Mouse (Mus musculus) layer of hippocampus, postnatal 14 days (tissue): ENCODE results near the gene Cym. TPM values are rescaled to one million over a fixed set of nuclear protein-coding genes. Genes with fewer than 3 reads are reported as not detected.

ENCODE experiments used
- DNase-seq, 2 experiments: peaks; one replicate each; pipeline ENCODE4 v3.0.0; 2021 to 2022; ENCODE audit warnings: low spot score in 2 of 2, mixed read lengths in 1 of 2
- total RNA-seq, 2 experiments: library from RNA; stranded (reverse); gene quantifications; 2 replicates each; pipeline ENCODE4 v1.2.3; 2021

Cym gene
- total RNA-seq, 2 experiments from 2014 or later, result not detected

DNA sequence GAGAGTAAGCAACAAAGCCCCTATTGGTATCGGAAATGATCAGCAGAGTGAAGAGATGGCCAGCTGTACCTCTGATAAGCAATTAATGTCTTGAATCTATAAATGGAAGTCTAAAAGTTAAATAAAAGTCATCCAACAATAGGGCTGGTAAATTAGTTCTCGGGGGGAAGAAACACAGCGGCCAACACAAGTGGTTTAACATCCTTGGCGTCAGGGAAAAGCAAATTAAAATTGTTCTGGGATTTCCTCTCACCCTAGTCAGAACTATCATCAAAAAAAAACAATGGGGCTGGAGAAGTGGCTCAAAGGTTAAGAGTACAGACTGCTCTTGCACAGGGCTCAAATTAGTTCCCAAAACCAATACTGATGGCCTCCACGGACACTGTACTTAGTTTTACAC, 4.3 kb upstream of the Cym start:
- no peak for DNase-seq

DNA sequence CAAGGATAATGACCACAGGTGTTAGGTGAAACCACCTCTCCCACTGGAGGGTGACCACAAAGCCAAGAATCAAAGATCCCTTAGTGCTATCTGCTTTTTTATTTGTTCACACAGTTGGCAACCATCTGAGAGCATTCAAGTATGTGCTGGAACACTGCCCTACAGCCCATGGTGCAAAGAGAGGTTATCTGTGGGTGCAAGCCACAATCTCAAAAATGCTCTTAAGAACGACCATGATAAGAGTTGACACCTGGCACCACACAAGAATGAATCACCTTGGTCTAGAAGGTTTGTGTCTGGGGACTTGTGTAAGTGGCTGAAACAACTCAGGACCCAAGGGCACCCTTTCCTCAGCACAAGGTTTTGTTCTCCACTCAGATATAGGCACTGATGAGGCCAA, 1.7 kb upstream of the Cym start:
- no peak for DNase-seq

DNA sequence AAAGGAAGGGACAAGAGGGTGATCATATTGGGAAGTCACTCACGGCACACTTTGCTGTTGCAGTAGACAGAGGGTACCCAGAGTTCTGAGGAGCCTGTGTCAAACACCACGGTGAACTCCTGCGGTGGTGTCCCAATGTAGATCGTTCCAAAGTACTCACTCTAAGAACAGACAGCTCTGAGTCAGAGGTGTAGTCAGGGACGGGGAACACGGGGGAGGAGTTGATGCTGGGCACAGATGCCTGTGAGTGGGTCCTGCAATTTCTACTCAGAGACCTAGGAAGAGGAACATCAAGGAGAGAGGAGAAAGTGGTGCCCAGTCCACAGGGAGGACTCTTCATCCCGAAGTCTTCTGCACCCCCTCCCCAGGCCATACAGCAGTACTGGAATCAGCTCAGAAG, 3.0 kb downstream of the Cym start:
- DNase-seq, result no peak

DNA sequence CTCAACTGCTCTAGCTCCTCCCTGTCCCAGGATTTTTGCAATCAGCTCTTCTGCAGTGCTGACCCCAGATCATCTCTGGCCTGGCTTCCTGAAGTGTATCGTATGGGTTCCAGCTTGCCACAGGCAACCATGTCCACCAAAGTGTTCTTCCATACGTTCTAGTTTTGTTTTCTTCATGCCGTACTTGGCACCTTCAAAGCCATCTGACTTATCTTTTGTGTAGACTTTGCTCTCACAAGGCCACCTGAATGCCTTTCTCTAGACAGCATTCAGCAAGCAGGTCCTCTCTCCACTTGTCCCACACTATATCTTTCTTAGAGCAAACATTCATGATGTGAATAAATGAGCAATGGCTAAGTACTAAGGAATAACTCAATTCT, 4.4 kb downstream of the Cym start:
- DNase-seq, result no peak

DNA sequence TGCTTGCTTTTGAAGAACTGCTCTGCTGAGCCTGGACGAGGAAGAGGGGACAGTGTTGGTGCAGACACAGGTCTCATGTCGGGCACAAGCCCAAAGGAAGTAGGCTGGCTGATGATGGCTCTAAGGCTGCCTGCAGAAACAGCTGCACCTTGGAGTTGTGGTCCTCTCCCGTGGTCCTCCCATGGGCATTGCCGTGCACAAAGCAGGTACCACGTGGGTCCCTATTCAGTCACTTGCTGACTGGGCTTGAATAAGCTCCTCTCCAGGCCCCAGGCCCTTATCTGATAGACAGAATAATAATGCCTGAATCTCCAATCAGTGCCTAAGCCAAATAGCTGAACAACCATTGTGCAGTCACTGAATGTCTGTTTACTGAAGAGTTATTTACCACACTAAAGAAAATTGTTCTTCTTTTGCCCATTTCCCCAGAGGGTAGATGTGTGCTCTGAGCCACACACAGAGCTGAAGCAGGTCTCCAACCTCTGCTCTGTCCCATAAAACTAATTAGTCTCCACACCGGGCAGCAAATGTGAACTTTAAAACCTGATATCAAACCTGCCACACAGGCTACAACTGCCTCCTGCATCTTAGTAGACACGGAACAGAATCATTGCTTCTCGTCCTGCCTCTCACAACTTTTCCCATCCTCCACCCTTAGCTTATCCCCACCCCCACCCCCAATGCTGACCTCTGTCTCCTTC, 5.0 kb downstream of the Cym start:
- DNase-seq, result no peak

DNA sequence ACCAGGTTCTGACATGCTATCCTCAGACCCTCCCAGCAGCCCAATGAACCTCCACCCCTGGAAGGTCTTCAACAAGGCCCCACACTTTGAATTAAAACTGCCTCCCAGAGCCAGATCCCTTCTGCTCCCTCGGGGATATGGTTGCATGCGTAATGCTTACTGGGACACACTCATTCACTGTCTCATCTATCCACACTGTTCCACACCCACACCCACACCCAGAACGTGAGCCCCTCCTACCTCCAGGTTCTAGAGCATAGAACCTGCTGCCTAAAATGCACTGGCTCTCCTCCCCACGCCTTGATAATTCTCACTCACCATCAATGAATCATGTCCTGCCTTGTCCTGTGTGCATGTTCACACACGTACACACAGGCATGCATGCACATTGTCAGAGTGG, 6.9 kb downstream of the Cym start:
- no peak for DNase-seq

DNA sequence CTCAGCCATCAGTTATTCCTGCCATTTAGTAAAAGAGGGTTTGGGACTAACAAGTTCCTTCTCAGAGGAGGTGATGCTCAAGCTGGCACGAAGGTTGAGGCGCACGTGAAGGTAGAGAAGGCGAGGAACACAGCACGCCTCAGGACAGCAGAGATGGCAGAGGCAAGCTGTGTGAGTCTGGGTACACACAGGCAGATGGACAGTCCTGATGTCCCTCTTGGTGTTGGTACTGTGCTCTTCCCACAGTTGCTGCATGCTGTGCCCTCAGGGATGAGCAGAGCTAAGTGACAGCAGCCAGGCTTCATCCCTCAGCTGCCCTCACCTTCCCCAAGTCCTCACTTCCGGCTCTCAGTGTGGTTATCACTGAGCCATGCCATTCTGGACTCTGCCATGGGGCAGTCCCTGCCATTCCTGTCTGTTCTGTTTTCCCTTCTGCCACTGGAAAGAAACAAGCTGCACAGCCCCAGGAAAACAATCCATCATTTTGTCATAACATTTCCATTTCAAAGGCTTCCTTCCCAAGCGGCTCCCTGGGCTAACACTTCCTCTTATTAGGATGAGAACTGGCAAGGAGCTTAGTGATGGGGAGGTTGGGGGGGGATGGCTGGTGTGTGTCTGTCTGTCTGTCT, 13.8 kb downstream of the Cym start:
- DNase-seq, result no peak

DNA sequence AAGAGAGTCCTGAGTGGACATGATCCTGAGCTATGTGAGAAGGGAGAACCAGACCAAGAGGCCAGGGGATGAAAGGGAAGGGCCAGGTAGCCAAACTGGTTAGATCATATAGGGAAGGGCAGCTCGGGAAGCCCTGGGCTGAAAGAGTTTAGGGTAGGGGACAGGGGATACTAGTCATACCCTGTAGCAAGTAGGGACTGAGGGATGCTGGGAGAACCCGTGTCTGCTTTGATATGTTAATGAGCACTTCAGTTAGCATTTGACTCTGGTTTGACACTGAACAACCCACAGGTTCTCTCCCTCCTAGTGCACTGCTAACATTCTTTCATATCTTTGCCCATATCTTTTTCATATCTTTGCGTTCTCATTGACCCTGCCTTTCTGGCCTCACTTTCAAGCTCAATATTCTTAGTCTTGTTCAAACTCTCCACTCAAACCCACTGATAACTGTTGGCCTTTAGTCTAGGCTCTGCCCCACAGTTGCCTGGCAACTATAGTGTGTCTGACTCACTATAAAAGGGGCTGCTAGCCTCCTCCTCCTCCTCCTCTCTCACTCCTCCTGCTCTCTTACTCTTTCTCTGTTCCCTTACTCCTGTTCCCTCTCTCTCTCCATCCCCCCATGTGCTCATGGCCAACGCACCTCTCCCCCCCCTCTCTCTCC, 14.9 kb downstream of the Cym start:
- DNase-seq, result no peak

DNA sequence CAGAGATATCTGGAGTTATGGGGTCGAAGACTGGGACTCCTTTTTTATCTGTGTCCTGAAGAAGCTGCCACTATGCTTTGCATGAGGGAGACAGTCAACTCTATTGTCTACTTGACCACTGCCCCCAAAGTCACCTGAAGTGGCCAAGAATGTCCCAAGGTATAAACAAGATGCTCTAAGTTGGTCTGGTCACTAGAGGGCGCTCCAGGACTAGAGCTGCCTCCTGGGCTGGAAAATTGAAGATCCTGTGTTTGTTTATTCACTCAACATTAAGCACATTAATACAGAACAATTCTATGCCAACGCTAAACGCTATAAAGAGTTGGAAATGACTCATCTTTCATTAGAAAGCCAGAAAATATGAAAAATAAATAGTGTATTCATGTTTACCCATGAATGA, 15.5 kb downstream of the Cym start:
- DNase-seq, result peak; percentile 57 to 78

DNA sequence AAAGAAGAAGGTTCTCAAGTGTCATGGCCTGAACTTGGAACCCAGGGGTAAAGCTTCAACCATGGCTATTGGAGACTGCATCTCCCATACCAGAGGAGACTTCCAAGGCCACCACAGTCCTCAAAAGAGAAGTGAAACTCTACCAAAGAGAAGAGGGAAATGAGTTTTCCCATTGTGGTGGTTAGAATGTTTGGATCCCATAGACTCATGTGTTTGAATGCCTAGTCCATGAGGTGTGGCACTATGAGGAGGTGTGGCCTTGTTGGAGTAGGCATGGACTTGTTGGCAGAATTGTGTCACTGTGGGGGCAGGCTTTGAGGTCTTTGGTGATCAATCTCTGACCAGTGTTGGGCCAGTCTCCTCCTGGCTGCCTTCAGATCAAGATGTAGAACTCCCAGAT, 16.4 kb downstream of the Cym start:
- no peak for DNase-seq

DNA sequence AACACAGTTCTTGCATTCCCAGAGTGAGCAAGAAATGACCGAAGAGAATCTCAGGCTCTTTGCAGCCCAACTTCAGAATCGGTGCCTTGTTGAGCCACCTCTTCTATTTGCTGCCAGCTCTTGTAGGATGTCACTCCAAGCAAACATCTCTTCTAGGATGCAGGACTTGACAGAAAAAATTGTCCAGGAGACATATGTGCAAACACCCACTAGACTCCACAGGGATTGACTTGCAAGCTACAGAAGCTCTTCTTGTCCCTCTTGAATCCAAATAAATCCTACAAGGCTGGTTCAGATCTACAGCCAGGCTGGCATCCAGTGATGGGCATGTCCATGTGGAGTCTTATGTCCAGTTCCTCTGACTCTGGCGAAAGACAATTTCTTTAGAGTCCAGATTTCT, 17.1 kb downstream of the Cym start:
- no peak for DNase-seq

DNA sequence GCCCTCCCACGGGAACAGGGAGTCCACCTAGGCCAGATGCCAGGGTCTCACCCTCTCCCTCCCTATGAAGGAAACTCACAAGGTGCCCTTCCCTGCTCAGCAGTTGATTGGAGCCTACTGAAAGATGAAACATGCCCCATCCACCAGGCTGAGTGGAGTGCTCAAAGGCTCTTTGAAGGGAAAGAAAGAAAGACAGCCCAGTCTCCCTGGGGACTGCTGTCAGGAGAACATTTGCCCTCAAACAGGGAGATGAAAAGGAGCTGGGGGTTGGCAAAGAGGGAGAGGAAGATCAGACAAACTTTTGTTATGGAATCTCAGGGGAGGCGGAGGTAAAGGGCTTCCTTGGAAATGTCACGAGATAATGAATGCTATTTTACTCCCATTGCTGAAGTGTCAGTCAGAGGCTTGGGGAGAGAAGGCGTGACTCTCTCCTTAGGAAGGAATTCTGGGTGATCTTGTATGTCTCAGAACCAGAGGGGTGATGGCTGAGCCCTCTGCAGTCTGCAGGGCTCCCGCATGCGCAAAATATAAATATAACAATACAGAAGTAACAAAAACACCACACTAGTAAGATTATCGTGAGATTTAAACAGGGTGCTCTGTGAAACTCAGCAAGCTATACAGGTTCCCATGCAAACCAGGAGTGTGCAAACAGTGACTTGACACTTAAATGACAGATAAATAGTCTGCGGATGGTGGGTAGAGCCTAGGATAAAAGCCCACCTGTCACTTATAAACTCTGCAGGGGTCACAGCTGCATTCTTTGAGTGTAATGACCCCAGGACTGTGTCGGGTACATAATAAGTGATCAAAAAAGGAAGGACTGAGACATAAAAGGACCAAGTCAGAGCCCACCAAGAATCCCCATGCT, 20.0 kb downstream of the Cym start:
- DNase-seq, result no peak

DNA sequence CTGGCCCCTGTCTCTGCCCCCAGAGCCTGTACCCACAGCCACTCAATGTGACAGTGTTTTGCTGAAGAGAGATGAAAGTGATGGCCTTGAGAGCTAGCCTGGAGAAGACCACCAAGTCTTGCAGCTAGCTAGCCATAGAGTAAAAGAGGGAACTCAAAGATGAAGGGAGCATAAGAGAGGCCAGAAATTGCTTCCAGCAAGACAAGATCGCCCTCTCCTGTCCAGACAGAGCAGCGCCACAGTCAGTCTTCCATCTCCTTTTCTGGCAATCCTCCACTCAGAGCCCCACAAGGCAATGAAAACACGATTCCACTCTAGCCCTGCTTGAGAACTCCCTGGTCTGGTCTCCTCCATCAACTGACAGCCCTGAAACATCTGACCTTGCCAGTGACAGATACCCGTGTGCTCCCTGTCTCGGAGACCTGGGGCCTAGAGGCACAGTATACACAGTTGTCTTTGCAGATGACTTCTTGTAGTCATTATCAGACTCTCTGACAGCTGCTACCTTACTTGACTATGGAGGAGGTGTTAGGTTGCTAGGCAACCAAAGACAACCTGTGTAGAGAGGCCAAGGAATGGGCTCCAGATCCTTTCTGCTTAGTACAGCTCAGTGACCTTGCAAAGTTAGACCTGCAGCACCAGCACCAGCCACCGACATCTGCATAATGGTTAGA, 33.2 kb downstream of the Cym start:
- peak; percentile 70 to 88 for DNase-seq

DNA sequence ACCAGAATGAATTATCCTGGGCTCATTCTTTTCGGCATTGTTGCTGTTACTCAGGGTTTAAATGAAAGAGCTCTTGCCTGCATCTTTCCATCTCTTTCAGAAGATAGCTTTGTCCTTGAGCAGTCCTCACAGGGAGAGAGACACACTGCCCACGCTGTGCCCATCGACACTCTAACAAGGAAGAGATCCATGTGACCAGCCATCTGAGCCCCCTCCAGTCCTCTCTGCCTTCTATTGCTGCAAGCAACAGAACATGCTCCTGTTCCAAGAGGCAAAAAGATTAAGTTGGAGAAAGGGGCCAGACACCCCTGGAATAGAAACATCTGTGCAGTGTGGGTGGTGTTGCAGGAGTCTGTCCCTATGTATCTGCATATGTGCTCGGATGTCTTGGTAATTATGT, 34.5 kb downstream of the Cym start:
- no peak for DNase-seq

DNA sequence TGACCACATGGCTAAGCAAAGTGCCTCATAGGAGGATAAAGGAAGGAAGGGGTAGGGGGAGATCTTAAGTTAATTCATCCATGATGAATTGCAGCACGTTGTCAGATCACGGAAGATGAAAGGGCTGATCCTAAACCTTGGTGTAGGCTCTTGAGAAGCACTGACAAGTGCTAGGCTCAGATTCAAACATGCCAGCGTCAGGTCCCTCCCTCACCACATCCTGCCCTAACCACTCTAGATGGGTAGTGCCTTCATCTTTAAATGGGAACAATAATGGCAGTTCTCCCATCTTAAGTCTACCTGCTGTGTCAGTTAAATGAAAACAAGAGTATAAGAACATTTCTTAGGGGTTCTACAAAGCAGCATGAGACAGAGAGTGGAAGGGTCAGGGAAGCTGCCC, 35.9 kb downstream of the Cym start:
- no peak for DNase-seq

DNA sequence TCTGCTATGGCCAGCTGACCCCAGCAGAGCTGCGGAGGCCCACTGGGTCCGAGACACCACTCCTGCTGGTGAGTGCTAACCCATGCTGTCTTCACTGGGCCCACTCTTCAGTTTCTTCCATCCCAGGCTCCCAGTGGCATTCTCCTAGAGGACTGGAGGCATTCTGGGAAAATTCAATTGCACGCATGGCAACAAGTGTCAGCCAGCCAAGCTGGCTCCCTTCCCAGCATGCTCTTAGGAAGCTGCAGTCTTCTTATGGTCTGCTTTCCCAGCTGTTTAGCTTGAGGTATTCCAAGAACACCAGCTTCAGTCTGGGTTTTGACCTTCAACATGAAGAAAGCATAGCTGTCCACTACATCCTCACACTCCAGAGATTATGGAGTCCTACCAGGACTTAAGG, 38.4 kb downstream of the Cym start:
- DNase-seq, result no peak

DNA sequence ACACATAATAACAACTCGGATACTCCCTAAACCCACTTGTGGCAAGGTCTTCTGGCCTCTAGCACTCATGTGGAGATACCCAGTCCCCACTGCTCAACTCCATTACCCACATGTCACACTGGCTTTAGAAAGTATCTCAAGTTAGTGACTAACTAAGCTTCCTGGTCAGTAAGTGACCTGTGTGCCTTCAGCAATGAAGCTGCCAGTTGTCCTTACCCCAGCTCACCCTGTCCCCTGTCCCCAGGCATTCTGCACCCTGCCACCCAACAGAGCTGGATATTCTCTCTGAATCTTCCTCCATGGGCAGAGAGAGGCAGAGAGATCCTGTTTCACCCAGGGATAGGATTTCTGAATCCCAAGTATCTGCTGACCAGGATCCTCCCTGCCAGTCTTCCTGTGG, 38.8 kb downstream of the Cym start, which contains the start of gene Kcna10:
Gene Kcna10 (plus strand): TSS at position 301 of the 400 bp plus-strand sequence.
- no peak for DNase-seq

DNA sequence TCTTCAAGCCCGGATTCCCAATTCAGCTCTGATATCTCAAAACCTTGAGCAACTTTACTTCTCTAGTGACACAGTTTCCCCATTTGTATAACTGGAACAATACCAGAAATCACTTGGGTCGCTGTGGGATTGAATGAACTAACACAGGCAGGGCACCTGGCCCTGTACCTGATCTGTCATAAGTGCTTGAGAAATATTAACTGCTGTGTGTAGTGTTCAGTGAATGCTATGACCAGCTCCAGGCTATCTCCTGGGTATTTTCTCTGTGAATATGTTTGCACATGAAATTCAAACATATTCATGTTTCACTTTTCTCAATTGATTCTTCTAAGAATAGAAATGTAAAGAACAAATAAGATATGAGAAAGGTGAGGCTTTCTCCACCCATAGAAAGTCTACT, 40.7 kb downstream of the Cym start:
- DNase-seq, result no peak

DNA sequence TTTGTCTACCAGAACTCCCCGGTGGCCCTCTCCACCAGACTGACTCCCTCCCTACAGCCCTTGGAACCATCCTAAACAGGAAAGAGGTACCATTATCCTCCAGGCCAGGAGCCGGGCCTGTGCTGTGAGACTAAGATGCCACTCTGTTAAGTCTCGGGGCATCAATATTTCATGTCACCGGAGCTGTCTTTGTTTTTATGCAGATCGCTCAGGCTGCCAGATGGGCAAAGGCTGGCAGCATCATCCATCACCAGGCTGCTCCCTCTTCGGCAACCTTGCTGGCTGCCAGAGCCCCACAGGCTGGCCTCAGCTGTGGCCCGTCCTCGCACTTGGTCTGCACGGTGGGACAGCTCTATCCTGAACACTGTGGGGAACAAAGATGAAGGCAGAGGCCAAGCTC, 45.0 kb downstream of the Cym start:
- no peak for DNase-seq

DNA sequence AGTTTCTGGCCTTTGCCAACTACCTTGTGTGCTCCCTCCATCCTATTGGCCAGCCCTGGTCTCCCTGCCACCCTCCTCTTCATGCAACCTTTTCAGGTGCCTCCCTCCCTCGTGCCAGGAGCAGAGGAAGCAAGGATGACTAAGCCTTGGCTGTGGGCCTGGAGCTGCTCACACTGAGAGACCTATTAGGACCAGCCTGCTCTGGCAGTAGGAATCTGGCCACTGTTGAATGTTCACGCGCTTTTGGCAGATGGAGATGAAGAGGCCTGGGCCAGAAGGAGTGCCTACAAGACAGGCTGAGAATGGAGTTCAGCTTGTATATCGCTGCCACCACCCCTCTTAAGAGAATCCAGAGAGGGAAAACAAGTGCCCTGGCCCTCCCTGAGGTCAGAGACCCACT, 46.0 kb downstream of the Cym start:
- peak in 1 of 2 experiments; percentile 57 for DNase-seq

DNA sequence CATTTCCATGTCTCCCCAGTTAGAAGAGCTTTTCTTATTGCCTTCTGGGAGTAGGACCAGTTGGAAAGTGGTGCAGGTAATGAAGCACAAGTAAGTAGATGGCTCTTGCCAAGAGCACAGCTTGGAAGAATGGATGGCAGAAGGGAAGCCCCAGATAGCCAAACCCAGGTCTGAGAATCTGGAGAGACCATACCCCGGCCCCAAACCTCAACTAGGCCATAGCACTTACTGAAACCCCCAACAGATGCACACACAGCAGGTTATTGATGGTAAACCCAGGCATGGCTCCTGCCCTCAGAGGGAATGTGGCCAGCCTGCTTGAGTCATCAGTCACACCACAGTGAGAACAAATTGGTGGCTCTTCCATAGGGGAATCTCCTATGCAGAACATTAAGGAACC, 49.0 kb downstream of the Cym start:
- DNase-seq, result no peak
